Mouse (Mus musculus): ENCODE data around the gene Elovl6. TPM values are rescaled to one million over a fixed set of nuclear protein-coding genes. Genes with fewer than 3 reads are reported as not detected.
A peak's percentile ranks its signal among the peaks of the same experiment; 100 is the strongest.

Elovl6 gene
- total RNA-seq, 2 experiments from 2014 or later: 0.65 to 13.4 TPM

- DNase-seq: no peak
Observed at GRCm38 (mm10) chr3:129566013-129566412, 33.9 kb downstream of the Elovl6 start.

GRCm38 (mm10) chr3:129566876-129567275 lies 34.7 kb downstream of the Elovl6 start:
- DNase-seq: peak in 1 of 2 experiments; percentile 22

GRCm38 (mm10) chr3:129568506-129568905 lies 36.4 kb downstream of the Elovl6 start:
- DNase-seq: no peak

- no peak for DNase-seq
Observed at GRCm38 (mm10) chr3:129570989-129571388, 38.8 kb downstream of the Elovl6 start.

GRCm38 (mm10) chr3:129571642-129572041 lies 39.5 kb downstream of the Elovl6 start:
- DNase-seq: no peak

GRCm38 (mm10) chr3:129572959-129573358 lies 40.8 kb downstream of the Elovl6 start:
- DNase-seq: no peak

- DNase-seq: no peak
Observed at GRCm38 (mm10) chr3:129573609-129574008, 41.5 kb downstream of the Elovl6 start.

- no peak for DNase-seq
Observed at GRCm38 (mm10) chr3:129575086-129575485, 42.9 kb downstream of the Elovl6 start.

GRCm38 (mm10) chr3:129576522-129576921 lies 44.4 kb downstream of the Elovl6 start:
- DNase-seq: no peak

- DNase-seq: no peak
Observed at GRCm38 (mm10) chr3:129578741-129579475, 46.8 kb downstream of the Elovl6 start.

- no peak for DNase-seq
Observed at GRCm38 (mm10) chr3:129581024-129581423, 48.9 kb downstream of the Elovl6 start.

GRCm38 (mm10) chr3:129582449-129582848 lies 50.3 kb downstream of the Elovl6 start:
- no peak for DNase-seq

GRCm38 (mm10) chr3:129583290-129583689 lies 51.1 kb downstream of the Elovl6 start:
- no peak for DNase-seq

GRCm38 (mm10) chr3:129587916-129588315 lies 55.8 kb downstream of the Elovl6 start:
- no peak for DNase-seq

GRCm38 (mm10) chr3:129588753-129589152 lies 56.6 kb downstream of the Elovl6 start:
- no peak for DNase-seq

- DNase-seq: no peak
Observed at GRCm38 (mm10) chr3:129589705-129590104, 57.5 kb downstream of the Elovl6 start.

- DNase-seq: peak; percentile 25 to 31
Observed at GRCm38 (mm10) chr3:129590548-129591226, 58.5 kb downstream of the Elovl6 start.

GRCm38 (mm10) chr3:129591251-129591650 lies 59.1 kb downstream of the Elovl6 start:
- no peak for DNase-seq

- no peak for DNase-seq
Observed at GRCm38 (mm10) chr3:129591761-129592160, 59.6 kb downstream of the Elovl6 start.

GRCm38 (mm10) chr3:129593001-129593400 lies 60.8 kb downstream of the Elovl6 start:
- no peak for DNase-seq

- no peak for DNase-seq
Observed at GRCm38 (mm10) chr3:129593735-129594134, 61.6 kb downstream of the Elovl6 start.

GRCm38 (mm10) chr3:129596098-129596497 lies 63.9 kb downstream of the Elovl6 start:
- DNase-seq: no peak

GRCm38 (mm10) chr3:129602289-129602688 lies 70.1 kb downstream of the Elovl6 start:
- no peak for DNase-seq

- no peak for DNase-seq
Observed at GRCm38 (mm10) chr3:129605487-129605886, 73.3 kb downstream of the Elovl6 start.

Measured in heart, adult 18-20 months (tissue).